Mouse (Mus musculus): Measurements from ENCODE around the gene Stk26.

Gene Stk26

DNA sequence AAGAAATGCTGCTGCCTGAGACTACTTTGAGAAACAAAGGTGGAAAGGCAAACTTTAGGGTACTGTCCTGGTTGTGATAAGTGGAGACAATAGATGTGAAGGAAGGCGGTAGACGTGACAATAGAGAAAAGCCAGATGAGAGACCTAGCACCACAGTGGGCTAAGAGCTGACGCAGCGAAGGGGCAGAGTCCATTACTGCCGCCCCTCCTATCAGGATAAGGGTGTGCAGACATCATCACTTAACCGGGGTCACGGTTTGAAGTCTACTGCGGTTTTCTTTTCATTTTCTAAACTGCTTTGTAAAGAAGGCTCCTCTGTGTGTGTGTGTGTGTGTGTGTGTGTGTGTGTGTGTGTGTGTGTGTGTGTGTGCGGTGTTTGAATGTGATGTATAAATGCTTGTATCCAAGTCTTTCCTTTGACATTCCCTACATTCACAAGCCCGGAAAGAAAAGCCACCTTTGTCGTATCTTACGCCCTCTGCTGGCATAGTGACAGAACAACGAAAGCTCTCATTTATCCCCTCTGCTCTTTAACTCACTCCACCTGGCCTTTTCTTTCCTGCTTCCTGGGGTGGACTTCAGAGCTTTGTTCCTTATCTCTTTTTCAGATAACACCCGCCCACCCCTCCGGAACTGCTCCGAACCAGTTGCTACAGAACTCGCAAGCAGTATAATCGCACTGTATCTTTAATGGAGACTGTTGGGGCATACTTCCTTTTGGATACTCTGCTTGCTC is 84.0 kb downstream of the Stk26 start:
- DNase-seq (ENCODE audit: low spot score in 2 of 2), result no peak

DNA sequence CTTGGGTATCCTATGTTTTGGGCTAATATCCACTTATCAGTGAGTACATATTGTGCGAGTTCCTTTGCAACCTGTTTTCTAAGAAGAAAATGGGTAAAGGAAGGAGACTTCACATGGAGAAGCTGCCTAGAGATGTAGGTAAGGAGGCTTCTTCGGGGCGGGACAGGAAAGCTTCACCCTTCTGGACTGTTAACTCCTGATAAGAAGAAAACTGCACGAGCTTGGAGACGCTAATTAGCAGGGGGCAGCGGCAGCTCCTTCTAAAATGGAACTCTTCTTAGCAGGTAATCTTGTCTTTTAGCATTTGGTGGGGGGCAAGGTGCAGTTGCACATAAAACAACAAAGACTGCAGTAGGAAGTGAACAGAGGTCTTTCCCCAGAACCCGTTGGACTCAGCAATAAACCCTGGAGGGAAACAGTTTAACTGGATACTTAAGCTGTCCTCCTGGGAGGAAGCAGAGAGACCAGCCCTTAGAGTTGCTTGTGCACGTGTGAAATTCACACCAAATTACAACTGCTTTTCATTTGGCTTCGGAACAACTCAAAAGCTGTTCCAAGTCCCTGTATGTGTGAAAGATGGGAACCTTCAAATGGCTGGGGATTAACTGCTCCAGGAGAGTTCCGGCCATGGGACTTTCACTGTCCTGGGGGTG is 86.2 kb downstream of the Stk26 start:
- no peak for DNase-seq (ENCODE audit: low spot score in 2 of 2)

DNA sequence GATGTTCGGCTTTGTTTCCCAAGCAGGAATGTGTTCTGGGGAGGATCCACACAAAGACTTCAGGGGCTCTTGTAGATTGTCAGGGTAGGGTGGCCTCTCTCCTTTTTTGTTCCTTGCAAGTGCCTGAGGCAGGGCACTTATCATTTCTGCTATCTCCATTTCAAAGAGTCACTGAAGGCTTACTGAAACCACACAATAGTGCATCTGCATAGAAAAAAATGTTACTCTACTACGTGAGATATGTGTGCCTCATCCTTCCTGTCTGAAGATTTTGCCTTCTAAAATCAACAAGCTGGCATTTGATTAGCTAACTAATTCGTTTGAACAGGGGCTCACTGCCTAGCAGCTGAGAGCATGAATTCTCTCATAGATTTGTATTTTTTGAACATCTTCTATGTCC is 89.5 kb downstream of the Stk26 start:
- no peak for DNase-seq (ENCODE audit: low spot score in 2 of 2)

DNA sequence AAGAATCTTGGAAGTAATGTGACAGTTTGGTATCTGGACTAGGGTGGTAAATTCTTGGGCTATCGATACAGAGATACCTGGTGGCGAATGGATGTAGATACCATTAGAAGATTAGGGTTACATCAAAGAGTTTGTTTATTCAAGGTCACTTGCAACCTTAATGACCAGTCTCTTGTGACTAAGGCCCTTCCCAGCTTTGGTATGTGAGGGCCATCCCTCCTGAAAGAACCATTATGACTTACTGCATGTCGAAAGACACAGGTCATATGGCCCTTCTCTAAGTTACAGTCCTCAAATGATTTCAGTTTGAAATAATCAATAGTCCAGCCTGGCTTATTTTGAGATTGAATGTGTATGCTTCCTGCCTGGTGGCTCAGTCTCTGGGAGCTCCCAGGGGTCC is 96.3 kb downstream of the Stk26 start:
- DNase-seq (ENCODE audit: low spot score in 2 of 2), result no peak

DNA sequence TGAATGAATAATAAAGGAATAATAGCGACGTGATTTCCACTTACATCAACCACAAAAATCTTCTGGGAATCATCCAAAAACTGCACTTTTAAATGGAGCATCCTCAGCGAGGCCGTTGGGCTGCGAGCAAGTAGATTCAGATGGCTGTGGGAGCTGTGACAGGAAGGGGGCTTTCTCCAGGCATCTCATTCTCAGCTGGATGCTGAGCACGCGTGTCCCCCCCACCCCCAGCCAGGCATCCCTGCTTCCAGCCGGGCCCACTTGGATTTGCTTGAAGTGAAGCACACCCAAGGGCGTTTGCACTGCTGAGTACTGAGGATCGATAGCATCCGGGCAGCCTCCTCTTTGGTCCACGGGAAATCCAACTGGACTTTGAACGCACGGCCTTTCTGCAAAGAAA is 101.8 kb downstream of the Stk26 start, which contains the start of gene Frmd7:
TSS of gene Frmd7 (minus strand) at position 101 of the 400 bp plus-strand sequence.
- DNase-seq (ENCODE audit: low spot score in 2 of 2), result no peak

All from spleen, postnatal 4 days (tissue).